Mouse (Mus musculus): ENCODE measurements around the gene Zfp821. TPM values are rescaled to one million over a fixed set of nuclear protein-coding genes. Genes with fewer than 3 reads are reported as not detected.

The Zfp821 gene
- total RNA-seq, 2 experiments from 2014 or later: 4.5 to 5.8 TPM

Other genes with a start within 250 kb of the Zfp821 start
- gene Pmfbp1, start 211.5 kb upstream of the Zfp821 start, total RNA-seq (2021): not detected
- 10 to 100 TPM; 10.7 to 12.3 TPM for gene Dhx38, start 139.7 kb upstream of the Zfp821 start, total RNA-seq (2021)
- gene Txnl4b, start 139.7 kb upstream of the Zfp821 start, total RNA-seq (2021): 1 to 10 TPM; 4.3 to 4.6 TPM
- gene Hp, start 126.4 kb upstream of the Zfp821 start, total RNA-seq (2021): 10 to 100 TPM; 12.3 to 26.7 TPM
- 10 to 100 TPM; 15.9 to 16.0 TPM for gene Dhodh, start 96.9 kb upstream of the Zfp821 start, total RNA-seq (2021)
- under 1 TPM in 1 of 2 experiments, not detected in 1; 0.07 TPM for gene Pkd1l3, start 91.0 kb upstream of the Zfp821 start, total RNA-seq (2021)
- gene Ist1, start 12.3 kb upstream of the Zfp821 start, total RNA-seq (2021): 10 to 100 TPM; 41.4 to 42.8 TPM
- 10 to 100 TPM; 21.2 TPM for gene Atxn1l, start 32.2 kb downstream of the Zfp821 start, total RNA-seq (2021)
- 10 to 100 TPM; 35.0 to 38.8 TPM for gene Ap1g1, start 73.0 kb downstream of the Zfp821 start, total RNA-seq (2021)
- gene Phlpp2, start 163.0 kb downstream of the Zfp821 start, total RNA-seq (2021): 1 to 10 TPM; 3.0 to 3.4 TPM